Mouse (Mus musculus): ENCODE results near the gene Crispld2. TPM values are rescaled to one million over a fixed set of nuclear protein-coding genes. Genes with fewer than 3 reads are reported as not detected.

Gene Crispld2
- polyA plus RNA-seq, 1 experiment from 2014 or later: 3.4 TPM

DNA sequence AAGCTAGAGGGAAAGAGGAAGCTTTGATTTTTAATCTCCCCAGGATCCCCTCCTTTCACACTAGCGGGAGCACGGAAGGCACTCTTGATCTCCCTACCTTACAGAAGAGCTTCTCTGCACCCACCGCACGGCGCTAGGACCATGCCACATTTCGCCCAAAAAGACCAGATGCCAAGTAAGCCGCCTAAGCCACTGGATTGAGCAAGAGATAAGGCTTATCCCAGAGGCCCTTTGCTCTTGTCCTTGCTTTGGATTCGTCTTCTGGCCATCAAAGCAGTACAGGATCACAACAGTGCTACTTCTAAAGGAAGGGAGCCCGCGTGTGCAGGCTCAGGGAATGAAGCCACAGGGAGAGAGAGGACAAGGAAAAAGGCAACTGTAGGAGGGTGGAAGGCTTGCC lies 102.6 kb downstream of the Crispld2 start:
- H3K4me3 ChIP-seq: no peak overlapping the region
- peaks cover 34% of the 10 kb centered on the region for H3K36me3 ChIP-seq
- no peaks in the 10 kb centered on the region for H3K27me3 ChIP-seq
- no peak for ATAC-seq (replicated peaks; ENCODE audit: insufficient number of reproducible peaks, insufficient read depth, low FRiP score, low read depth)
- WGBS: 83% methylated on average over 10 of the region's 10 CpGs
- no peak overlapping the region for H3K4me2 ChIP-seq
- peaks cover 3% of the 10 kb centered on the region for H3K4me1 ChIP-seq (replicated peaks)
- no peak overlapping the region for H3K9ac ChIP-seq
- H3K27ac ChIP-seq: no peak overlapping the region
- H3K9me3 ChIP-seq (replicated peaks): no peaks in the 10 kb centered on the region

DNA sequence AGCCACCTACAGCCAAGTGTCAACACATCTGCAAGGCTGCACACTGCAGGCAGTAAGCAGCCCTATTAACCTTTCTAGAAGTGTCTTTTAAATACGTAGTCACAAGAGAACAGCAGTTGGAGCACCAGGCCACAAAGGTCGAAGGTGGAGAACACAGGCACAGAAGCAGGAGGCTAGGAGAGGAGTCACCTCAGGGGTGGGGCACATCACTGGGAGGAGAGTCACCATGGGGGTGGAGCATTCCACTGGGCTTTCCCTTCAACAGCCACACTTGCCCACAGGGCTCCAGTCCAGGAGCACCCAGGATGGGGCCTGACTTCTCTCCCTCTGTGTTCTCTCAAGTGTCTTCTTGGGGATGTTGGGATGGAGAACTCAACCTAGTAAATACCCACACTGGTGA lies 104.2 kb downstream of the Crispld2 start:
- no peak for ATAC-seq (replicated peaks; ENCODE audit: insufficient number of reproducible peaks, insufficient read depth, low FRiP score, low read depth)
- Histone ChIP-seq H3K9me3 (replicated peaks) (no peaks in the 10 kb centered on the region), H3K4me3 (no peak overlapping the region), H3K4me1 (replicated peaks) (peaks cover 11% of the 10 kb centered on the region), H3K4me2 (no peak overlapping the region), H3K9ac (no peak overlapping the region), H3K27ac (no peak overlapping the region), H3K27me3 (no peaks in the 10 kb centered on the region), H3K36me3 (peaks cover 19% of the 10 kb centered on the region)
- 74% methylated on average over 2 of the region's 2 CpGs for WGBS

DNA sequence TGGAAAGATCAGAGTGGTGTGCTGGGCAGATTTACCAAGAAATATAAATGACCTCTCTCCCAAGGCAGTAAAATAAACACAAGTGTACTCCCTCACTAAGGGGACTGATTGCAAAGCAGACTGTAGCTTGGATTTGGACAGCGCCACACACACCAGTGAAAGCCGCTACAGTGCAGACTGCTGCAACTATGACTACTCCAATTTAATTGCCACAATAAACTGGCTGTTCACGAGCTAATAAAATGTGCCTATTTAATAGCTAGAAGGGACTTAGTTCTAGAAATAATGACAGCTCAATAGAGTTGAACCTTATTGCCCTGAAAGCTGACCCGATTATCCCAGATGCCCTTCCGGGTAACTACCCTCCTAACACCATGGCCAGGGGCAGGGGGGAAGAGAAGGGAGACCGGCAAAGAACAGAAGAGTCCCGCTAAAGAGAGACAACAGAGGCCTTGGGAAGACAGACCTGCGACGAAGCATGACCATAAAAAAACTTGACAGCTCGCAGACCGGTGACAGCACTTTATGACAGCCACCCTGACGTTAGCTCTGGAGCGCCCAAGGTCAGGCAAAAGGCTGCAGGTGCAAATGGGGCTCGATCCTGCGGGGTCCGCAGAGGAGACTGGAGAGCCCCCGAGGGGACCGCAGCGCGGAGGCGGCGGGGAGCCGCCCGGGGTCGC lies 108.3 kb downstream of the Crispld2 start:
- WGBS: 3% methylated on average over 25 of the region's 25 CpGs
- Histone ChIP-seq H3K4me1 (replicated peaks) (peaks cover 33% of the 10 kb centered on the region), H3K9ac (peak overlapping the region; percentile 82), H3K4me2 (peak overlapping the region; percentile 66), H3K9me3 (replicated peaks) (no peaks in the 10 kb centered on the region), H3K36me3 (no peaks in the 10 kb centered on the region), H3K4me3 (peak overlapping the region; percentile 74), H3K27ac (peak overlapping the region; percentile 93), H3K27me3 (no peaks in the 10 kb centered on the region)
- ATAC-seq (replicated peaks; ENCODE audit: insufficient number of reproducible peaks, insufficient read depth, low FRiP score, low read depth): no peak; the same call in 1 of the 2 replicates

DNA sequence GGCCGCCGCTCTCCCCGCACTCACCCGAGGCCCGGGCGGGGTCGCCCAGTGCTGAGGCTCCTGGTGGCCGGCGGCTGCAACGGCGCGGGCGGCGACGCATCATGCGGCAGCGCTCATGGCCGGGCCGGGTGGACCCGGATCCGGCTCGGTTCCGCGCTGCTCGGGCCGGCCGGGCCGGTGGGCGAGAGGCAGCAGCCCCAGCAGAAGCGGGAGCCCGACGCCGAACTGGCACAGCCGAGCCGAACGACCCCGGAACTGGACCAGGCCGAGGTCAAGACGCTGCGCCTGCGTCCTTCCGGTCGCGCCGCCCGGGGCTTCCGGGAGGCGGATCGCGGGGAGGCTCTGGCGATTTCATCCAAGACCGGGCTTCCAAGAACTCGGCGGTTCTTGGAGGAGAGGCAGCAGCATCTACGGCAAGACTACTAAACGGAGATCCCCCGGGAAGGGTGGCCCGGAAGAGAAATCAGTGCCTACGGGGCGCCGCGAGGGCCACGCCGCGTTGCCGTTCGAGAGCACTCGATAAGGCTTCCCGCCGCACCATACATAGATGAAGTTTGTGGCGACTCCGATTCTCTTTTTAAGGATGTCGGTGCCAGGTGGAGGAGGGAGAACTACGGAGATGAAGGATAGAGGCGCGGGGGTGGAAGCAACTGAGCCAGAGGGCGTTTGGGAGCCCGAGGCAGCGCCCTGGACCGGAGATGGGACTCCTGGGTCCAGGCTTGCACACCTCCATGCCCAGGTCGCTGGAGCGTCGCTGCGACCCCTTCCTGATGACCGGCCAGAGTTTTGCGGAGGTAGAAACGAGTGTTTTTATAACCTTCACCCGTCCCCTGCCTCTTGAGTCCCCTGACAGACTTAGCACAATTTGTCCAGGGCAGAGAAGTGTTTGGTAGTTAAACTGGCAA lies 109.1 kb downstream of the Crispld2 start, which contains the start of gene Zdhhc7:
Gene Zdhhc7 (minus strand): TSS at position 415 of the 905 bp plus-strand sequence.
- peak within 1 kb of the TSS; percentile 66 for H3K4me2 ChIP-seq
- no peaks in the 10 kb centered on the region for H3K9me3 ChIP-seq (replicated peaks)
- H3K9ac ChIP-seq: peak within 1 kb of the TSS; percentile 82
- peak within 1 kb of the TSS; percentile 93 for H3K27ac ChIP-seq
- peaks cover 37% of the 10 kb centered on the region for H3K4me1 ChIP-seq (replicated peaks)
- H3K27me3 ChIP-seq: no peaks in the 10 kb centered on the region
- peak within 1 kb of the TSS; percentile 74 for H3K4me3 ChIP-seq
- no peaks in the 10 kb centered on the region for H3K36me3 ChIP-seq
- peak; percentile 76 for ATAC-seq (replicated peaks; ENCODE audit: insufficient number of reproducible peaks, insufficient read depth, low FRiP score, low read depth)
- under 1% methylated on average over 88 of the region's 88 CpGs for WGBS

Other genes with a start within 250 kb of the Crispld2 start
- gene Tldc1, start 214.0 kb upstream of the Crispld2 start, polyA plus RNA-seq (2015; fragmentation: Nextera tagmentation; extraction: Ambion mirVana): 10.9 and 12.8 TPM in 2 replicates
- 28.7 and 52.8 TPM in 2 replicates for gene Cotl1, start 151.9 kb upstream of the Crispld2 start, polyA plus RNA-seq (2015; fragmentation: Nextera tagmentation; extraction: Ambion mirVana)
- gene Klhl36, start 130.2 kb upstream of the Crispld2 start, polyA plus RNA-seq (2015; fragmentation: Nextera tagmentation; extraction: Ambion mirVana): 9.1 and 10.3 TPM in 2 replicates
- 72.3 and 96.3 TPM in 2 replicates for gene Usp10, start 82.1 kb upstream of the Crispld2 start, polyA plus RNA-seq (2015; fragmentation: Nextera tagmentation; extraction: Ambion mirVana)
- gene Gm20388, start 81.6 kb upstream of the Crispld2 start, polyA plus RNA-seq (2015; fragmentation: Nextera tagmentation; extraction: Ambion mirVana): 2.2 TPM in 1 of 2 replicates, not detected in the other
- 30.7 and 38.6 TPM in 2 replicates for gene Zdhhc7, start 109.0 kb downstream of the Crispld2 start, polyA plus RNA-seq (2015; fragmentation: Nextera tagmentation; extraction: Ambion mirVana)
- gene 6430548M08Rik, start 121.7 kb downstream of the Crispld2 start, polyA plus RNA-seq (2015; fragmentation: Nextera tagmentation; extraction: Ambion mirVana): 6.6 and 8.3 TPM in 2 replicates
- gene Fam92b, start 185.0 kb downstream of the Crispld2 start, polyA plus RNA-seq (2015; fragmentation: Nextera tagmentation; extraction: Ambion mirVana): 0.36 and 0.38 TPM in 2 replicates
- gene Gse1, start 236.0 kb downstream of the Crispld2 start, polyA plus RNA-seq (2015; fragmentation: Nextera tagmentation; extraction: Ambion mirVana): 8.9 and 10.8 TPM in 2 replicates

All from heart, embryonic 15.5 days (tissue).